Mouse (Mus musculus): ENCODE measurements around the gene Trim67.

Trim67 gene

DNA sequence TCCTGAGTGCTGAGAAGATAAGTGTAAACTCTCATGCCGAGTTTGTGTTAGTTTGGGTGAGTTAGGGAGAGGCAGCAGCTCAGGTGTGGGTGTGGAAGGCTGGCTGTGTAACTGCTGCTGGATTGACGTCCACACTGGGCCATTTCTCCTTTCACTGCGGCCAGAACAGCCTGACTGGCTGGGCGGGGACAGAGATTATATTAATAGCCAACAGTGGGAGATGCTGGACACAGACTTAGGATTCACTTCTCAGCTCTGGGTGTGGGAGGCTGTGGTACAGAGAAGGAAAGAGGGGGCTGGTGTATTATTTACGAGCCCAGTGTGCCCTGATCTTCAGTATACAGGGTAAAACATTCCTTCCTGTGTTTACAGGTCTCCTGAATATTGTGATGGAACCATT lies 85.2 kb downstream of the Trim67 start:
- no peak for DNase-seq (ENCODE audit: low spot score)

DNA sequence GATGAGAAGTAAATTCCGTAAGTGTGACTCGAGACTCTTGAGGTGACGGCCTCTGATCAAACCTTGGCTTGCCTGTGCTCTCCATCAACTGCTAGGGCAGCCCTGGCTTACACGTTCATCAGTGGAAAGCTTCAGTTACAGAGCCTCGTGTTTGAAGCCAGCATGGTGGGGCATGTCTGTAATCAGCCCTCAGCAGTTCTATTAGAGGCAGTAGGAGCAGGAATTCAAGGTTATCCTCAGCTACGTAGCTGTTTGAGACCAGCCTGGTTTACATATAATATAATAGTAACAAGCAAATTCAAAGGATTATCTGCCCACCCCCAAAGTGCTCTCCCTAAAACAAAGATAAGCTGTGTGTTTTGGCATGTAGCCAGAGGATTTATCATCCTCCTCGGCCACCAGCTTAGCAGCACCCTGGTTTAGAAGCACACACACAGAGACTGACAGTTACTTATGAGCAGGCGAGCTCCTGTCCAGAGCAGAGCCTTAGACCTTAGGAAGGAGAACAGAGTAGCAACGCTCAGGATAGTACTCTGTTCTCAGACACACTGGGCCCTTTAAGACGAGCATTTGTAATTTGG lies 86.1 kb downstream of the Trim67 start:
- DNase-seq (ENCODE audit: low spot score) = no peak
